Mouse (Mus musculus): Measurements from ENCODE around the gene Tfap2e.

Gene Tfap2e

GRCm38 (mm10) chr4:126736001-126736414 is at the start of gene Tfap2e:
TSS of gene Tfap2e (minus strand) at chr4:126736240.
- no peak for DNase-seq (ENCODE audit: low spot score)

GRCm38 (mm10) chr4:126782996-126783395 is 47.0 kb upstream of the Tfap2e start:
- no peak for DNase-seq (ENCODE audit: low spot score)

GRCm38 (mm10) chr4:126782512-126782911 is 46.5 kb upstream of the Tfap2e start:
- no peak for DNase-seq (ENCODE audit: low spot score)

- no peak for DNase-seq (ENCODE audit: low spot score)
These were observed 45.8 kb upstream of the Tfap2e start for GRCm38 (mm10) chr4:126781871-126782270.

- no peak for DNase-seq (ENCODE audit: low spot score)
These were observed 44.1 kb upstream of the Tfap2e start for GRCm38 (mm10) chr4:126779826-126780775.

GRCm38 (mm10) chr4:126779148-126779581 is 43.1 kb upstream of the Tfap2e start:
- DNase-seq (ENCODE audit: low spot score): no peak

- DNase-seq (ENCODE audit: low spot score): no peak
These were observed 39.1 kb upstream of the Tfap2e start for GRCm38 (mm10) chr4:126775182-126775581.

GRCm38 (mm10) chr4:126773871-126774270 is 37.8 kb upstream of the Tfap2e start:
- DNase-seq (ENCODE audit: low spot score): no peak

GRCm38 (mm10) chr4:126770831-126771230 is 34.8 kb upstream of the Tfap2e start:
- DNase-seq (ENCODE audit: low spot score): no peak

- no peak for DNase-seq (ENCODE audit: low spot score)
These were observed 33.9 kb upstream of the Tfap2e start for GRCm38 (mm10) chr4:126769800-126770563.

- DNase-seq (ENCODE audit: low spot score): no peak
These were observed 27.4 kb upstream of the Tfap2e start for GRCm38 (mm10) chr4:126763483-126763882.

- DNase-seq (ENCODE audit: low spot score): no peak
These were observed 26.7 kb upstream of the Tfap2e start for GRCm38 (mm10) chr4:126762586-126763359.

GRCm38 (mm10) chr4:126759435-126759834 is 23.4 kb upstream of the Tfap2e start:
- DNase-seq (ENCODE audit: low spot score): no peak

GRCm38 (mm10) chr4:126758299-126758698 is 22.3 kb upstream of the Tfap2e start:
- no peak for DNase-seq (ENCODE audit: low spot score)

GRCm38 (mm10) chr4:126756766-126757165 is 20.7 kb upstream of the Tfap2e start:
- no peak for DNase-seq (ENCODE audit: low spot score)

GRCm38 (mm10) chr4:126754736-126755374 is 18.8 kb upstream of the Tfap2e start:
- DNase-seq (ENCODE audit: low spot score): no peak

GRCm38 (mm10) chr4:126754231-126754611 is 18.2 kb upstream of the Tfap2e start:
- DNase-seq (ENCODE audit: low spot score): no peak

- peak; percentile 88 for DNase-seq (ENCODE audit: low spot score)
These were observed 17.5 kb upstream of the Tfap2e start, which contains the start of the genes Ncdn and AU040320 for GRCm38 (mm10) chr4:126753268-126754230. TSS of gene Ncdn (minus strand) at chr4:126753438. TSS of gene AU040320 (plus strand) at chr4:126753544.

GRCm38 (mm10) chr4:126752608-126753141 is 16.6 kb upstream of the Tfap2e start:
- no peak for DNase-seq (ENCODE audit: low spot score)

- no peak for DNase-seq (ENCODE audit: low spot score)
These were observed 16.1 kb upstream of the Tfap2e start for GRCm38 (mm10) chr4:126752024-126752607.

Measured in urinary bladder, postnatal 25 days (tissue).